22 mouse cellular contexts compared by ENCODE assay signal in the genomic region with DNA sequence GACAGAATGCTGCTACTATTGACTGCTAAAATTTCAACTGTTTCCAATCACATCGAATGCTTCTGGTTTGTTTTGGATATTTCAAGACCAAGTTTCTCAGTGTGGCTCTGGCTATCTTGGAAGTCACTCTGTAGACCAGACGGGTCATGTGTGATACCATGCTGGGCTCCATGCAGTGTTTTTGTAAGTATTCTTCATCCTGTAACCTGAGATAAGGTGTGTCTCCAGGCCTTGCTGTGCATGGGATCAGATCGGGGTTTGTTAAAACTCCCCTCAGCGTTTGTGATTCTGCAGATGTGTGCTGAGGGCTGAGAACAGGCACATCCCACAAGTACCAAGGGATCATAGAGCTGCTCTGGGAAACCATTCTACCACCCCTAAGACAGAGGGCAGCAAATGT. TPM values are rescaled to one million over a fixed set of nuclear protein-coding genes. Genes with fewer than 3 reads are reported as not detected.
"Had no signal": no experiment of that assay in that cellular context is flagged by ENCODE, and none has a peak within 500 bp of the region (broad histone marks: within the 10 kb centered on the region; RNA-seq: fewer than 3 reads in every experiment).

No protein-coding gene starts in this region.

- ATAC-seq: lung, postnatal 0 days; midbrain, embryonic 16.5 days had no signal

- H3K9ac ChIP-seq: lung, embryonic 15.5 days; neural tube, embryonic 13.5 days; neural tube, embryonic 15.5 days had no signal

- H3K4me2 ChIP-seq: lung, embryonic 15.5 days; midbrain, embryonic 11.5 days had no signal

- H3K36me3 ChIP-seq: lung, embryonic 15.5 days; neural tube, embryonic 13.5 days; neural tube, embryonic 15.5 days had no signal

- H3K4me3 ChIP-seq: lung, embryonic 15.5 days; megakaryocyte, embryonic 14.5 days; myocyte; neural tube, embryonic 13.5 days; neural tube, embryonic 15.5 days had no signal

- DNase-seq: lung, adult 2 months; lung, postnatal 14 days; lung, postnatal 36 days; midbrain, embryonic 14.5 days; retina, postnatal 1 day; right cerebral cortex, adult 18-20 months; right cerebral cortex, postnatal 25 days; right cerebral cortex, postnatal 4 days; spleen, adult 18-20 months; thymus, adult 18-20 months; thymus, postnatal 14 days; thymus, postnatal 36 days had no signal

- H3K27me3 ChIP-seq: lung, embryonic 15.5 days; megakaryocyte, embryonic 14.5 days; neural tube, embryonic 13.5 days; neural tube, embryonic 15.5 days had no signal

- H3K9me3 ChIP-seq: lung, embryonic 15.5 days; neural tube, embryonic 13.5 days; neural tube, embryonic 15.5 days had no signal

- H3K27ac ChIP-seq: lung, embryonic 15.5 days; macrophage; neural tube, embryonic 13.5 days had no signal

RNA-seq across cellular contexts. Expression of gene Cdkl2, which starts 41.6 kb away (rescaled TPM):
- total RNA-seq: megakaryocyte progenitor cell, adult 5-6 weeks had no signal
